Mouse (Mus musculus) stomach, postnatal 0 days (tissue): ENCODE results near the gene AI597479.

Source experiments
- CTCF ChIP-seq: IDR thresholded peaks from 2 replicates; pipeline ENCODE4 v1.5.1; 2016; ENCODE audit warnings: antibody characterized with exemption, low read depth, mild to moderate bottlenecking, moderate library complexity
- EP300 ChIP-seq: optimal IDR thresholded peaks from 2 replicates; pipeline ENCODE3; 2016; ENCODE audit warnings: antibody characterized with exemption

DNA sequence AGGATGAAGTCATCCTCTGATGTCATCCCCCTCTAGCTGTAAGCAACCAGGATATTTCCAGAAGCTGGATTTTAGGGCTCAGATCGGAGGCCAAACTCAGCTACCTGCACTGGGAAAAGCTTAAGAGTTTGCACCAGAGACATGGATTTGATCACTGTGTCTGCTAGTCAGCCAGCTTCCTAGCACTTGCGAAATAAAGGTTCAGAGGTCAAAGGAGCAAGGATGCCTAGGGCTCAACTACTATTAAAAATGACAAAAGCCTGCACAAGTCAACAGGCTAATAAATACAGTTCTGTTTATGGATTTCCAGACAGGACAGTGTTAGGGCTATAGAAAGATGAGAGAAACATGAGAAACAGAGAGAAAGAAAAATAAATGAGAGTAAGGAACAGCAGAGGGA lies 59.4 kb downstream of the AI597479 start:
- TF ChIP-seq EP300 (no peak), CTCF (no peak)
